10 mouse cellular contexts compared by ENCODE assay signal in genomic region chr2:112339736-112340135, GRCm38 (mm10). TPM values are rescaled to one million over a fixed set of nuclear protein-coding genes. Genes with fewer than 3 reads are reported as not detected.
A peak's percentile ranks its signal among the peaks of the same experiment; 100 is the strongest.
DNase-seq lines count a peak whose midpoint lies in the region; ATAC-seq lines count a peak whose summit lies in the region.
"Had no signal": no experiment of that assay in that cellular context is flagged by ENCODE, and none has a peak within 500 bp of the region (broad histone marks: within the 10 kb centered on the region; RNA-seq: fewer than 3 reads in every experiment).

No protein-coding gene starts in this region.

- 75% methylated on average over 2 of the region's 2 CpGs for WGBS in liver, embryonic 13.5 days (ENCODE audit: insufficient replicate concordance)

- no peak overlapping the region for H3K9ac ChIP-seq in liver, embryonic 13.5 days
- H3K9ac ChIP-seq: hindbrain, embryonic 14.5 days had no signal

- peak; percentile 16 for DNase-seq in kidney, adult 18-20 months
- no peak for DNase-seq in kidney, postnatal 14 days
- peak; percentile 54 for DNase-seq in 416B (ENCODE audit: low read depth)
- no peak for DNase-seq in liver, embryonic 13.5 days
- DNase-seq in urinary bladder, postnatal 4 days (ENCODE audit: low spot score in 2 of 2), result no peak
- no peak for DNase-seq in adrenal gland, postnatal 4 days (ENCODE audit: low spot score in 2 of 2)
- DNase-seq: midbrain, embryonic 14.5 days; right cerebral cortex, adult 18-20 months had no signal

- no peaks in the 10 kb centered on the region for H3K4me1 ChIP-seq in liver, embryonic 13.5 days (replicated peaks)

- no peaks in the 10 kb centered on the region for H3K27me3 ChIP-seq in liver, embryonic 13.5 days

- no peak overlapping the region for H3K27ac ChIP-seq in liver, embryonic 13.5 days
- H3K27ac ChIP-seq: hindbrain, embryonic 14.5 days had no signal

- H3K9me3 ChIP-seq in liver, embryonic 13.5 days (replicated peaks), result no peaks in the 10 kb centered on the region

- ATAC-seq in CD4-positive, CD25-positive, alpha-beta regulatory T cell, adult 4 months, result peak; percentile 74
- 0 out of 2 replicates have a peak, but pooled peaks have one; percentile 47 for ATAC-seq in liver, embryonic 13.5 days (ENCODE audit: low read depth)

- peaks cover 35% of the 10 kb centered on the region for H3K36me3 ChIP-seq in liver, embryonic 13.5 days

- H3K4me3 ChIP-seq in liver, embryonic 13.5 days (replicated peaks), result no peak overlapping the region

- H3K4me2 ChIP-seq in liver, embryonic 13.5 days, result no peak overlapping the region
- H3K4me2 ChIP-seq: hindbrain, embryonic 14.5 days had no signal

RNA-seq across cellular contexts. Expression of gene Emc4, which starts 28.1 kb away (rescaled TPM):
- polyA plus RNA-seq in CD4-positive, CD25-positive, alpha-beta regulatory T cell, adult 4 months (2017; shearing (Covaris generic)), result 10 to 100 TPM; 67.0 to 76.1 TPM
- 48.0 and 50.9 TPM in 2 replicates for polyA plus RNA-seq in liver, embryonic 13.5 days (2015; fragmentation: Nextera tagmentation; extraction: Ambion mirVana)
- total RNA-seq in adrenal gland, postnatal 4 days (2021), result 10 to 100 TPM; 75.3 to 80.2 TPM

RNA-seq across cellular contexts. Expression of gene Katnbl1, which starts 39.3 kb away (rescaled TPM):
- 10 to 100 TPM; 21.1 to 23.5 TPM for polyA plus RNA-seq in CD4-positive, CD25-positive, alpha-beta regulatory T cell, adult 4 months (2017; shearing (Covaris generic))
- polyA plus RNA-seq in liver, embryonic 13.5 days (2015; fragmentation: Nextera tagmentation; extraction: Ambion mirVana), result 21.8 and 29.3 TPM in 2 replicates
- total RNA-seq in adrenal gland, postnatal 4 days (2021), result 10 to 100 TPM; 17.1 to 17.3 TPM

Comparison
In these comparisons a context has a peak if more than half of its experiments do, and no peak if none do; other contexts are left out.
1. DNase-seq: peak in kidney, adult 18-20 months (single experiment) and 416B (single experiment); none in kidney, postnatal 14 days (single experiment), liver, embryonic 13.5 days (single experiment), urinary bladder, postnatal 4 days (0 of 2) and adrenal gland, postnatal 4 days (0 of 2).